ENCODE assay signal across 33 mouse cellular contexts in genomic region chr17:83093862-83094261, GRCm38 (mm10).
"Had no signal": no experiment of that assay in that cellular context is flagged by ENCODE, and none has a peak within 500 bp of the region (broad histone marks: within the 10 kb centered on the region; RNA-seq: fewer than 3 reads in every experiment).

No protein-coding gene starts in this region.

- H3K4me1 ChIP-seq: hindbrain, embryonic 15.5 days had no signal

- H3K9ac ChIP-seq: heart, embryonic 12.5 days; heart, embryonic 13.5 days; heart, embryonic 15.5 days; hindbrain, embryonic 12.5 days; hindbrain, embryonic 13.5 days; hindbrain, embryonic 14.5 days; hindbrain, embryonic 15.5 days; kidney, embryonic 15.5 days had no signal

- H3K9me3 ChIP-seq: heart, embryonic 10.5 days; heart, embryonic 12.5 days; heart, embryonic 13.5 days; heart, embryonic 15.5 days; hindbrain, embryonic 10.5 days; hindbrain, embryonic 12.5 days; hindbrain, embryonic 13.5 days; hindbrain, embryonic 15.5 days; kidney, embryonic 15.5 days had no signal

- H3K36me3 ChIP-seq: heart, embryonic 10.5 days; heart, embryonic 12.5 days; heart, embryonic 13.5 days; heart, embryonic 15.5 days; hindbrain, embryonic 10.5 days; hindbrain, embryonic 12.5 days; hindbrain, embryonic 13.5 days; hindbrain, embryonic 15.5 days; kidney, embryonic 15.5 days had no signal

- H3K4me2 ChIP-seq: heart, embryonic 11.5 days; heart, embryonic 12.5 days; heart, embryonic 13.5 days; heart, embryonic 15.5 days; hindbrain, embryonic 12.5 days; hindbrain, embryonic 13.5 days; hindbrain, embryonic 14.5 days; hindbrain, embryonic 15.5 days; kidney, embryonic 15.5 days had no signal

- H3K27me3 ChIP-seq: heart, embryonic 13.5 days; heart, embryonic 15.5 days; hindbrain, embryonic 13.5 days; hindbrain, embryonic 15.5 days; kidney, embryonic 15.5 days had no signal

- H3K27ac ChIP-seq: heart, adult 2 months; heart, embryonic 10.5 days; heart, embryonic 13.5 days; heart, embryonic 15.5 days; hindbrain, embryonic 10.5 days; hindbrain, embryonic 12.5 days; hindbrain, embryonic 13.5 days; hindbrain, embryonic 14.5 days; hindbrain, embryonic 15.5 days; hindbrain, postnatal 0 days; kidney, embryonic 15.5 days; kidney, postnatal 0 days; layer of hippocampus, adult 2 months; left cerebral cortex, adult 2 months had no signal

- DNase-seq: heart, adult 2 months; heart, postnatal 14 days; heart, postnatal 36 days; heart, postnatal 4 days; kidney, adult 11 months; kidney, adult 18-20 months; kidney, adult 2 months; kidney, adult 8-10 months; kidney, adult 9 months; kidney, postnatal 10 days; kidney, postnatal 14 days; kidney, postnatal 25 days; kidney, postnatal 36 days; kidney, postnatal 4 days; layer of hippocampus, adult 9-11 months; layer of hippocampus, postnatal 36 days had no signal

- H3K4me3 ChIP-seq: heart, adult 2 months; heart, embryonic 10.5 days; heart, embryonic 12.5 days; heart, embryonic 13.5 days; heart, embryonic 15.5 days; hindbrain, embryonic 10.5 days; hindbrain, embryonic 12.5 days; hindbrain, embryonic 13.5 days; hindbrain, embryonic 15.5 days; kidney, embryonic 15.5 days; layer of hippocampus, adult 2 months; left cerebral cortex, adult 2 months had no signal

- ATAC-seq: hindbrain, embryonic 16.5 days; hindbrain, postnatal 0 days; inflammation-experienced regulatory T-cells, adult 6 months had no signal
